Mouse (Mus musculus) liver, embryonic 14.5 days (tissue): ENCODE measurements around the gene Trim45. TPM values are rescaled to one million over a fixed set of nuclear protein-coding genes. Genes with fewer than 3 reads are reported as not detected.

ENCODE experiments used
- ATAC-seq: fragments of 200-750 bp; cut with Nextera tagmentation; 2 replicates; pipeline ENCODE4 v1.8.0; 2017; ENCODE audit warnings: moderate number of reproducible peaks, mild to moderate bottlenecking, moderate library complexity; ENCODE audit not compliant: insufficient read depth
- DNase-seq, 3 experiments: peaks; one replicate each; pipeline ENCODE4 v3.0.0-alpha.2; 2012 to 2013; ENCODE audit warnings: low read depth in 3 of 3, low spot score in 3 of 3
- H3K27ac ChIP-seq: fragments of 300-500 bp; sonication (generic); 2 replicates; pipeline ENCODE4 v1.5.1; 2014; ENCODE audit warnings: moderate library complexity, mild to moderate bottlenecking, control low read depth, inconsistent platforms
- H3K27me3 ChIP-seq: fragments of 300-500 bp; sonication (generic); 2 replicates; pipeline ENCODE4 v1.6.1; 2014; ENCODE audit warnings: mild to moderate bottlenecking, low read length, moderate library complexity; ENCODE audit not compliant: control insufficient read depth, insufficient read depth
- H3K36me3 ChIP-seq: fragments of 300-500 bp; sonication (generic); replicated peaks from 2 replicates; pipeline ENCODE4 v1.6.1; 2014; ENCODE audit warnings: low read depth; ENCODE audit not compliant: control insufficient read depth, insufficient read depth
- H3K4me1 ChIP-seq, 2 experiments: fragments of 200-500 bp in 1 of 2; fragments of 300-500 bp in 1 of 2; sonication (generic) in 1 of 2; replicated peaks; 2 replicates each; pipeline ENCODE4 v1.6.1; 2012 to 2014; ENCODE audit warnings: antibody characterized with exemption in 1 of 2, inconsistent platforms in 1 of 2, low read length in 1 of 2; ENCODE audit not compliant: control insufficient read depth in 2 of 2, insufficient read depth in 2 of 2
- H3K4me2 ChIP-seq: fragments of 300-500 bp; sonication (generic); 2 replicates; pipeline ENCODE4 v1.6.1; 2014; ENCODE audit warnings: low read depth, mild to moderate bottlenecking, control low read depth, moderate library complexity
- H3K4me3 ChIP-seq, 2 experiments: fragments of 200-500 bp in 1 of 2; fragments of 300-500 bp in 1 of 2; sonication (generic) in 1 of 2; 2 replicates each; pipeline ENCODE4 v1.5.1; 2012 to 2014; ENCODE audit warnings: low read depth in 2 of 2, low read length in 2 of 2, mild to moderate bottlenecking in 2 of 2, control low read depth in 1 of 2, inconsistent platforms in 1 of 2, moderate library complexity in 1 of 2; ENCODE audit not compliant: insufficient read depth in 1 of 2
- H3K9ac ChIP-seq: fragments of 300-500 bp; sonication (generic); replicated peaks from 2 replicates; pipeline ENCODE4 v1.6.1; 2014; ENCODE audit warnings: mild to moderate bottlenecking, control low read depth, moderate library complexity
- H3K9me3 ChIP-seq: fragments of 300-500 bp; sonication (generic); 2 replicates; pipeline ENCODE4 v1.6.1; 2016; ENCODE audit warnings: low read length, mixed read lengths; ENCODE audit not compliant: control insufficient read depth
- CTCF ChIP-seq: IDR thresholded peaks from 2 replicates; pipeline ENCODE4 v1.5.1; 2016; ENCODE audit warnings: antibody characterized with exemption, low read depth, control low read depth
- EP300 ChIP-seq: IDR thresholded peaks from 2 replicates; pipeline ENCODE4 v1.6.1; 2016; ENCODE audit warnings: antibody characterized with exemption, low read depth
- WGBS: fragments of 180-500 bp; shearing (Covaris S2); extraction: QIAGEN DNeasy Blood & Tissue Kit; methylation state at CpG from one replicate; pipeline ENCODE4 v1.1.7; 2014; ENCODE audit not compliant: insufficient replicate concordance; 5-methylcytosine and 5-hydroxymethylcytosine counted together
- polyA plus RNA-seq, 2 experiments: library from polyadenylated mRNA; depleted of rRNA in 1 of 2; stranded (reverse) in 1 of 2; unstranded in 1 of 2; fragments of >200 nt; fragmentation: Nextera tagmentation in 1 of 2; extraction: Ambion mirVana in 1 of 2; gene quantifications; 2 replicates each; pipeline versions ENCODE4 v1.2.1 to v1.2.3; 2012 to 2014

The Trim45 gene
- polyA plus RNA-seq (2012; rRNA removed) (0.79 and 0.88 TPM in 2 replicates), polyA plus RNA-seq (2014; fragmentation: Nextera tagmentation; extraction: Ambion mirVana) (0.43 and 0.56 TPM in 2 replicates)

DNA sequence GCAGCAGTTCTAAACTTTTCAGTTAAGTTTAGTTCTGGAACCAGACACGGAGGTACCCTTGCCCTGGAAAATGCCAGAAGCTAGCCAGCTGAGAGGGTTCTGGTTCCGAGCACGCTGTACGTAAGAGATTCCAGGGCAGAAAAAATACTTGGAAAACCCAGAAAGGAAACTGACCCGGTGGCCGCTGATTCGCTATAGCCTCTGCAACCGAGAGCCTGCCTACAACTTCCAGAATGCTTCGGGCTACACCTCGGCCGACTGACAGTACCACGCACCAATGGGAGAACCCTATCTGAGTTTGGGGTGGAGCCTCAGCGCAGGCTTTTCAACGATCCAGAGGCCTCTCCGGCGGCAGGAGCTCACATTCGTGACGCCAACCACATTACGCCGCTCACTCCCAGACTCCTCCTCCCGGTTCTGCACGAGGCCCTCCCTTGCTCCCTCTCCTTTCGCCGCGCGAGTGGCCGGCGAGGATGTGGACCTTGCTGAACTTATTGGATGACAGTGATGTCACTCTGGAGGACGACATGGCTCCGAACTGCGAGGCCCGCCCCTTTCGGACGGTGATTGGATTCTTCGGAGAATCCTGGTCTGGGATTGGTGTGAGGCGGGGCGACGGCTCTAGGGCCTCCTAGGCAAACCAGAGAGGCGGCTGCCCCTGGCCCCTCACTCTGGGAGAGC lies at the start of gene Trim45:
Trim45 (plus strand) TSS at position 378 of the 681 bp plus-strand sequence.
- TF ChIP-seq EP300 (no peak), CTCF (no peak)
- peak within 1 kb of the TSS; percentile 78 for H3K4me2 ChIP-seq
- no peaks in the 10 kb centered on the region for H3K27me3 ChIP-seq
- peak within 1 kb of the TSS; percentile 76 to 91 for H3K4me3 ChIP-seq
- peak within 1 kb of the TSS; percentile 45; the same call in 1 of the 2 replicates for H3K27ac ChIP-seq
- peak; percentile 95 for ATAC-seq
- H3K9me3 ChIP-seq = no peaks in the 10 kb centered on the region
- WGBS = under 1% methylated on average over 39 of the region's 39 CpGs
- peak within 1 kb of the TSS; percentile 83 for H3K9ac ChIP-seq
- peak; percentile 97 to 98 (median 98) for DNase-seq
- H3K4me1 ChIP-seq = peaks cover 2 to 16% of the 10 kb centered on the region in 2 experiments
- no peaks in the 10 kb centered on the region for H3K36me3 ChIP-seq

DNA sequence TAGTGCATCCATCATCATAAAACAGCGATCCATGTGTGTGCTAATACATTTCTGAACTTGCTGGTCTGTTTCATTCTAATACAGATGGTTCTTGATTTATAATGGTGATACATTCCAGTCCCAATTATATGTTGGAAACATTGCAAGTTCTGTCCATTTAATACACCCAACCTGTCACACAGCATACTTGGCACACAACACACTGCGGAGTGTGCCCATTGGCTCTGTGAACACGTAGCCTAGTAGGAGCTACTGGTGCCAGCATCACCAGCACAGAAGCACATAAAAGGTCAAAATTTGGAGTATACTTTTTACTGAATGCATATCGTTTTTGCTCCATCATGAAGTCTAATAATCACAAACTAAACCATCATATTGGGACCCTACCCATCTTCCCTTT lies 44.9 kb upstream of the Trim45 start:
- H3K4me1 ChIP-seq = no peaks in the 10 kb centered on the region
- H3K9me3 ChIP-seq = no peaks in the 10 kb centered on the region
- H3K9ac ChIP-seq = no peak overlapping the region
- H3K27me3 ChIP-seq = no peaks in the 10 kb centered on the region
- H3K27ac ChIP-seq = no peak overlapping the region
- H3K4me3 ChIP-seq = no peak overlapping the region
- WGBS = 72% methylated on average over 4 of the region's 4 CpGs
- TF ChIP-seq EP300 (no peak), CTCF (no peak)
- no peaks in the 10 kb centered on the region for H3K36me3 ChIP-seq
- DNase-seq = no peak
- H3K4me2 ChIP-seq = no peak overlapping the region
- no peak for ATAC-seq

DNA sequence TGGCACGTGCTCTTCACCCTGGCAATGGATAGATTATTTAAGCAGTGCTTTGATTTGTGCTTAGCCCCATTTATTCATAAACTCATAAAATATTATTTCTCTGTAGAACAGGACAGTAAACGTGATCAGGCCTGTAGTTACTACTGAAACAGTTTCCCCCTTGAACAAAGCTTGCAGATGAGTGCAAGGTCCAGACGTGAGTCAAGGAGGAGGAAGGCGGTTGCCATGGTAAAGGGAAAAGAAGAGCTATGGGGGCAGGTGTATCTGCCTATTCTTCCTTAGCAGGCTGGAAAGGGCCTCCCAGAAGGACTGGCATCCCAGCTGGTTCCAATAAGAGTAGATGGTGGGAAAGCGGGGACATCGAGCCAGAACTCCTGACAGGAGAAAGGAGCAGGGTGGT lies 40.6 kb upstream of the Trim45 start:
- Histone ChIP-seq H3K36me3 (no peaks in the 10 kb centered on the region), H3K9ac (no peak overlapping the region), H3K27ac (no peak overlapping the region), H3K9me3 (no peaks in the 10 kb centered on the region), H3K4me2 (no peak overlapping the region), H3K27me3 (no peaks in the 10 kb centered on the region), H3K4me3 (no peak overlapping the region), H3K4me1 (no peaks in the 10 kb centered on the region)
- no peak for DNase-seq
- TF ChIP-seq EP300 (no peak), CTCF (no peak)
- WGBS = 56% methylated on average over 6 of the region's 6 CpGs
- no peak for ATAC-seq

DNA sequence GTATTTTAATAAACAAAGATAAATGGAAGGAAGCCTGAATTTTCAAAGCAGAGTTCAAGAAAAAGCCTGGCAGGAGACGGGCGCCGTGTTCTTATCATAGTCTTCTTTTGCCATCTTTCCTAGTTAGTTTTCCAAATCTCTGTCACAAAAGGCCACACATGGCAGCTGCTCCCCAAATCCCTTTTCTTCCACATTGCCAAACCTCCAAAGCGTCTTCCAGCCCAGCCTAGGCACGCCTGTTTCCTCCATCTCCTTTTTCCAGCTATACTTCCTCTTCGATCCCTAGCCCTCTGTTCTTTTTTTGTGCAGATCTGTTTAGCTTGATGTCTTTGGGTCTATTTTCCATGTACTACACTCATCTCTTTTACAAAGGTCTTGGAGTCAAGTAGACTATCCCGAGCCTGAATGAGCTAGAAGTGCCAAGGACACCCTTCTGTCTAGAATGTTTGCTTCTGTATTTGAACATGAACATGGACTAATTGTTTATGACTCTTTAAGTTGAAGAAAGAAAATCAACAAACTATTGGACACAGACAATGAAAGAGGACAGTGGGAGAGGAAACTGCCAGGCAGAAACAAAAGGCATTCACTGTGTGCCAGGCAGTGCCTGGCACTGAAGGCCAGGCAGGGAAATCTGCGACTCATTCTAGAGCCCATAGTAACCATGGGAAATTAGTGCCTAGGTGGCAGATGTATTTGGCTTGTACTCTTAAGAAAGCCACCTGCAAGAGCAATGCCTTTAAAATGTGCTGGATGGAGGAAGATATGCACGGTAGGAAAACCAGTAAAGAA lies 40.0 kb upstream of the Trim45 start:
- WGBS = 62% methylated on average over 9 of the region's 9 CpGs
- ATAC-seq (no peak), DNase-seq (no peak)

DNA sequence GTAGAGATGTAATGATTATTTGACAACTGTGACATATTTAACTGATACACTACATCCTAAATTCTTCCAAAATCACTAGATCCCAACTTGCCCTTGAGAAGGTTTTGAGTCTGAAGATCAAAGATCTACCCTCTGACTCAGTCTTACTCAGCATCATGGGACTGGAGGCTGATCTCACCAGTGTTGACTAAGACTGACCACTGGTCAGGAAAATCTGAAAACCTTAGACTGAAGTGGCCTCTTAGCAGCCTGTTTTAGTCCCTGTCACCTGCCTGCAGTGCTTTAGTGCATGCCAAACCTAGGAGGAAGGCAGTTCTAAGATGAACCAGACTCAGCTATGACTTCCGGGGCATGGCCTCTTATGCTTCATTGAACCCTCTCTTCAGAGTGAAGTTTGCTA lies 32.8 kb upstream of the Trim45 start:
- Histone ChIP-seq H3K4me3 (no peak overlapping the region), H3K27ac (no peak overlapping the region), H3K9me3 (no peaks in the 10 kb centered on the region), H3K4me1 (no peaks in the 10 kb centered on the region; a peak in 1 of 4 replicates), H3K36me3 (no peaks in the 10 kb centered on the region), H3K4me2 (no peak overlapping the region), H3K9ac (no peak overlapping the region), H3K27me3 (no peaks in the 10 kb centered on the region)
- TF ChIP-seq EP300 = no peak
- no peak for TF ChIP-seq CTCF
- WGBS = 72% methylated on average over 1 of the region's 1 CpGs
- no peak for ATAC-seq
- no peak for DNase-seq

More for the DNA sequence above, 40.0 kb upstream of the Trim45 start:
- H3K27ac ChIP-seq = no peak overlapping the region
- no peaks in the 10 kb centered on the region for H3K4me1 ChIP-seq
- no peaks in the 10 kb centered on the region for H3K9me3 ChIP-seq
- no peaks in the 10 kb centered on the region for H3K36me3 ChIP-seq
- H3K4me3 ChIP-seq = no peak overlapping the region
- H3K4me2 ChIP-seq = no peak overlapping the region
- TF ChIP-seq EP300 = no peak
- TF ChIP-seq CTCF = no peak
- H3K9ac ChIP-seq = no peak overlapping the region
- no peaks in the 10 kb centered on the region for H3K27me3 ChIP-seq
